Mouse (Mus musculus) thymus, postnatal 14 days (tissue): ENCODE results near the gene Asb10.

Source experiments
- DNase-seq: peaks from one replicate; pipeline ENCODE4 v3.0.0; 2021

Asb10 gene

GRCm38 (mm10) chr5:24486097-24486496 lies 54.7 kb downstream of the Asb10 start:
- peak; percentile 81 for DNase-seq

GRCm38 (mm10) chr5:24484963-24485362 lies 55.8 kb downstream of the Asb10 start:
- DNase-seq: no peak

GRCm38 (mm10) chr5:24483326-24483725 lies 57.5 kb downstream of the Asb10 start:
- peak; percentile 57 for DNase-seq
